Mouse (Mus musculus): Measurements from ENCODE around the gene Zfp804b. TPM values are rescaled to one million over a fixed set of nuclear protein-coding genes. Genes with fewer than 3 reads are reported as not detected.

Zfp804b gene
- polyA plus RNA-seq, 1 experiment from 2014 or later: 0.39 TPM

GRCm38 (mm10) chr5:7177589-7177988 lies 167.0 kb downstream of the Zfp804b start:
- ATAC-seq (ENCODE audit: low FRiP score) (no peak), DNase-seq (ENCODE audit: low spot score) (no peak)
- Histone ChIP-seq H3K27me3 (ENCODE audit: control insufficient read depth, insufficient read depth, low read length) (no peaks in the 10 kb centered on the region), H3K4me3 (ENCODE audit: low read depth, low read length) (no peak overlapping the region), H3K4me2 (replicated peaks; ENCODE audit: low read depth, low read length) (no peak overlapping the region), H3K9me3 (ENCODE audit: control insufficient read depth, low read length) (no peaks in the 10 kb centered on the region), H3K27ac (ENCODE audit: low read depth, low read length) (no peak overlapping the region), H3K4me1 (replicated peaks; ENCODE audit: control insufficient read depth, insufficient read depth, low read length) (no peaks in the 10 kb centered on the region), H3K36me3 (ENCODE audit: control insufficient read depth, insufficient read depth, low read length) (no peaks in the 10 kb centered on the region), H3K9ac (ENCODE audit: low read depth, low read length) (no peak overlapping the region)
- 90% methylated on average over 9 of the region's 9 CpGs for WGBS

DNA sequence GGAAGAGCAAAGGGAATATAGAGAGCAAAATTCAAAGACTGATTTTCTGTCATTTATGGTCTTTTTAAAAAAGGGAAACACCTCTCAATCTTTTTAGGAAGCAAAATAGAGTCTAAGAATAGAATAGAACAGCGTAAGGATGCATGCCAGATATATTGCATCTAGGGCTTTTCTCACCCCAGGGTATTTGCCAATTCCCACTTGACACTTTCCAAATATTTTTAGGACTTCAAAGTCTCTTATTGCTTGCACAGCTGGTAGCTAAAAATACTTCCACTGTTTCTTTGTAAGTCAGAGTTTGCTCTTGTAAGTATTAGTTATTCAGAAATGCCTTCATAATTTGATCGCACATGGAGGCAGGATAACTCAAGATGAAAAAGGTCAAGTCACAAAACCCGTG lies 204.9 kb downstream of the Zfp804b start:
- 65% methylated on average over 3 of the region's 3 CpGs for WGBS
- H3K4me2 ChIP-seq (replicated peaks; ENCODE audit: low read depth, low read length): no peak overlapping the region
- no peaks in the 10 kb centered on the region for H3K36me3 ChIP-seq (ENCODE audit: control insufficient read depth, insufficient read depth, low read length)
- H3K4me3 ChIP-seq (ENCODE audit: low read depth, low read length): no peak overlapping the region
- no peak overlapping the region for H3K9ac ChIP-seq (ENCODE audit: low read depth, low read length)
- DNase-seq (ENCODE audit: low spot score): no peak
- H3K27me3 ChIP-seq (ENCODE audit: control insufficient read depth, insufficient read depth, low read length): no peaks in the 10 kb centered on the region
- H3K27ac ChIP-seq (ENCODE audit: low read depth, low read length): no peak overlapping the region
- H3K9me3 ChIP-seq (ENCODE audit: control insufficient read depth, low read length): no peaks in the 10 kb centered on the region
- no peak for ATAC-seq (ENCODE audit: low FRiP score)
- no peaks in the 10 kb centered on the region for H3K4me1 ChIP-seq (replicated peaks; ENCODE audit: control insufficient read depth, insufficient read depth, low read length)

- WGBS: 43% methylated on average over 2 of the region's 2 CpGs
Observed at GRCm38 (mm10) chr5:7102387-7102786, 242.2 kb downstream of the Zfp804b start.

GRCm38 (mm10) chr5:7073936-7074631 lies 270.5 kb downstream of the Zfp804b start:
- H3K36me3 ChIP-seq (ENCODE audit: control insufficient read depth, insufficient read depth, low read length): no peaks in the 10 kb centered on the region
- DNase-seq (ENCODE audit: low spot score): peak; percentile 33
- H3K4me1 ChIP-seq (replicated peaks; ENCODE audit: control insufficient read depth, insufficient read depth, low read length): no peaks in the 10 kb centered on the region
- H3K9ac ChIP-seq (ENCODE audit: low read depth, low read length): no peak overlapping the region
- no peak overlapping the region for H3K4me3 ChIP-seq (ENCODE audit: low read depth, low read length)
- H3K9me3 ChIP-seq (ENCODE audit: control insufficient read depth, low read length): no peaks in the 10 kb centered on the region
- no peak overlapping the region for H3K4me2 ChIP-seq (replicated peaks; ENCODE audit: low read depth, low read length)
- peak; percentile 91 for ATAC-seq (ENCODE audit: low FRiP score)
- H3K27ac ChIP-seq (ENCODE audit: low read depth, low read length): no peak overlapping the region
- H3K27me3 ChIP-seq (ENCODE audit: control insufficient read depth, insufficient read depth, low read length): no peaks in the 10 kb centered on the region
- 19% methylated on average over 1 of the region's 1 CpGs for WGBS

More at GRCm38 (mm10) chr5:7102387-7102786, 242.2 kb downstream of the Zfp804b start:
- Histone ChIP-seq H3K27ac (ENCODE audit: low read depth, low read length) (no peak overlapping the region), H3K4me1 (replicated peaks; ENCODE audit: control insufficient read depth, insufficient read depth, low read length) (no peaks in the 10 kb centered on the region), H3K9me3 (ENCODE audit: control insufficient read depth, low read length) (no peaks in the 10 kb centered on the region), H3K36me3 (ENCODE audit: control insufficient read depth, insufficient read depth, low read length) (no peaks in the 10 kb centered on the region), H3K4me2 (replicated peaks; ENCODE audit: low read depth, low read length) (no peak overlapping the region), H3K27me3 (ENCODE audit: control insufficient read depth, insufficient read depth, low read length) (no peaks in the 10 kb centered on the region), H3K4me3 (ENCODE audit: low read depth, low read length) (no peak overlapping the region), H3K9ac (ENCODE audit: low read depth, low read length) (no peak overlapping the region)
- ATAC-seq (ENCODE audit: low FRiP score) (no peak), DNase-seq (ENCODE audit: low spot score) (no peak)

GRCm38 (mm10) chr5:7007468-7007867 lies 337.1 kb downstream of the Zfp804b start:
- WGBS: 59% methylated on average over 3 of the region's 3 CpGs

GRCm38 (mm10) chr5:6983993-6984392 lies 360.6 kb downstream of the Zfp804b start:
- H3K9ac ChIP-seq (ENCODE audit: low read depth, low read length): no peak overlapping the region
- no peaks in the 10 kb centered on the region for H3K4me1 ChIP-seq (replicated peaks; ENCODE audit: control insufficient read depth, insufficient read depth, low read length)
- no peaks in the 10 kb centered on the region for H3K27me3 ChIP-seq (ENCODE audit: control insufficient read depth, insufficient read depth, low read length)
- H3K4me2 ChIP-seq (replicated peaks; ENCODE audit: low read depth, low read length): no peak overlapping the region
- no peaks in the 10 kb centered on the region for H3K36me3 ChIP-seq (ENCODE audit: control insufficient read depth, insufficient read depth, low read length)
- WGBS: 87% methylated on average over 4 of the region's 4 CpGs
- no peaks in the 10 kb centered on the region for H3K9me3 ChIP-seq (ENCODE audit: control insufficient read depth, low read length)
- no peak for ATAC-seq (ENCODE audit: low FRiP score)
- DNase-seq (ENCODE audit: low spot score): no peak
- no peak overlapping the region for H3K27ac ChIP-seq (ENCODE audit: low read depth, low read length)
- H3K4me3 ChIP-seq (ENCODE audit: low read depth, low read length): no peak overlapping the region

More at GRCm38 (mm10) chr5:7007468-7007867, 337.1 kb downstream of the Zfp804b start:
- Histone ChIP-seq H3K4me3 (ENCODE audit: low read depth, low read length) (no peak overlapping the region), H3K9me3 (ENCODE audit: control insufficient read depth, low read length) (no peaks in the 10 kb centered on the region), H3K36me3 (ENCODE audit: control insufficient read depth, insufficient read depth, low read length) (no peaks in the 10 kb centered on the region), H3K27ac (ENCODE audit: low read depth, low read length) (no peak overlapping the region), H3K4me1 (replicated peaks; ENCODE audit: control insufficient read depth, insufficient read depth, low read length) (no peaks in the 10 kb centered on the region), H3K27me3 (ENCODE audit: control insufficient read depth, insufficient read depth, low read length) (no peaks in the 10 kb centered on the region), H3K4me2 (replicated peaks; ENCODE audit: low read depth, low read length) (no peak overlapping the region), H3K9ac (ENCODE audit: low read depth, low read length) (no peak overlapping the region)
- no peak for DNase-seq (ENCODE audit: low spot score)
- ATAC-seq (ENCODE audit: low FRiP score): no peak

- DNase-seq (ENCODE audit: low spot score): no peak
- no peak overlapping the region for H3K4me2 ChIP-seq (replicated peaks; ENCODE audit: low read depth, low read length)
- no peaks in the 10 kb centered on the region for H3K9me3 ChIP-seq (ENCODE audit: control insufficient read depth, low read length)
- H3K9ac ChIP-seq (ENCODE audit: low read depth, low read length): no peak overlapping the region
- H3K4me3 ChIP-seq (ENCODE audit: low read depth, low read length): no peak overlapping the region
- H3K27ac ChIP-seq (ENCODE audit: low read depth, low read length): no peak overlapping the region
- H3K4me1 ChIP-seq (replicated peaks; ENCODE audit: control insufficient read depth, insufficient read depth, low read length): no peaks in the 10 kb centered on the region
- WGBS: 84% methylated on average over 1 of the region's 1 CpGs
- no peak for ATAC-seq (ENCODE audit: low FRiP score)
- no peaks in the 10 kb centered on the region for H3K27me3 ChIP-seq (ENCODE audit: control insufficient read depth, insufficient read depth, low read length)
- H3K36me3 ChIP-seq (ENCODE audit: control insufficient read depth, insufficient read depth, low read length): no peaks in the 10 kb centered on the region
Observed at GRCm38 (mm10) chr5:6934837-6935236, 409.7 kb downstream of the Zfp804b start.

- 90% methylated on average over 3 of the region's 3 CpGs for WGBS
- Histone ChIP-seq H3K9ac (ENCODE audit: low read depth, low read length) (no peak overlapping the region), H3K4me1 (replicated peaks; ENCODE audit: control insufficient read depth, insufficient read depth, low read length) (no peaks in the 10 kb centered on the region), H3K27me3 (ENCODE audit: control insufficient read depth, insufficient read depth, low read length) (no peaks in the 10 kb centered on the region), H3K27ac (ENCODE audit: low read depth, low read length) (no peak overlapping the region), H3K4me3 (ENCODE audit: low read depth, low read length) (no peak overlapping the region), H3K4me2 (replicated peaks; ENCODE audit: low read depth, low read length) (no peak overlapping the region), H3K9me3 (ENCODE audit: control insufficient read depth, low read length) (no peaks in the 10 kb centered on the region), H3K36me3 (ENCODE audit: control insufficient read depth, insufficient read depth, low read length) (no peaks in the 10 kb centered on the region)
- ATAC-seq (ENCODE audit: low FRiP score) (no peak), DNase-seq (ENCODE audit: low spot score) (no peak)
Observed at GRCm38 (mm10) chr5:6911290-6911689, 433.3 kb downstream of the Zfp804b start.

- Histone ChIP-seq H3K9ac (ENCODE audit: low read depth, low read length) (no peak overlapping the region), H3K27ac (ENCODE audit: low read depth, low read length) (no peak overlapping the region), H3K36me3 (ENCODE audit: control insufficient read depth, insufficient read depth, low read length) (no peaks in the 10 kb centered on the region), H3K27me3 (ENCODE audit: control insufficient read depth, insufficient read depth, low read length) (no peaks in the 10 kb centered on the region), H3K4me2 (replicated peaks; ENCODE audit: low read depth, low read length) (no peak overlapping the region), H3K9me3 (ENCODE audit: control insufficient read depth, low read length) (no peaks in the 10 kb centered on the region), H3K4me3 (ENCODE audit: low read depth, low read length) (no peak overlapping the region), H3K4me1 (replicated peaks; ENCODE audit: control insufficient read depth, insufficient read depth, low read length) (no peaks in the 10 kb centered on the region)
- DNase-seq (ENCODE audit: low spot score) (no peak), ATAC-seq (ENCODE audit: low FRiP score) (no peak)
Observed at GRCm38 (mm10) chr5:6881396-6881795, 463.2 kb downstream of the Zfp804b start.
